17 mouse cellular contexts compared by ENCODE assay signal in genomic region chr16:48603735-48604211, GRCm38 (mm10).
A peak's percentile ranks its signal among the peaks of the same experiment; 100 is the strongest.
DNase-seq lines count a peak whose midpoint lies in the region; ATAC-seq and TF ChIP-seq lines count a peak whose summit lies in the region.
"Had no signal": no experiment of that assay in that cellular context is flagged by ENCODE, and none has a peak within 500 bp of the region (broad histone marks: within the 10 kb centered on the region; RNA-seq: fewer than 3 reads in every experiment).

No protein-coding gene starts in this region.

- no peak for TF ChIP-seq CTCF in lung, postnatal 0 days (IDR thresholded peaks at IDR 0.05)
- TF ChIP-seq CTCF in cerebellum, adult 2 months (IDR thresholded peaks at IDR 0.05; ENCODE audit: borderline replicate concordance, insufficient read depth, low read depth, low read length): no peak

- no peaks in the 10 kb centered on the region for H3K27me3 ChIP-seq in midbrain, embryonic 11.5 days (ENCODE audit: control insufficient read depth, insufficient read depth, low read length)
- no peaks in the 10 kb centered on the region for H3K27me3 ChIP-seq in midbrain, embryonic 16.5 days (ENCODE audit: control insufficient read depth, insufficient read depth, low read depth, low read length)
- no peaks in the 10 kb centered on the region for H3K27me3 ChIP-seq in lung, postnatal 0 days (replicated peaks; ENCODE audit: insufficient read depth, low read length)
- no peaks in the 10 kb centered on the region for H3K27me3 ChIP-seq in cerebellum, adult 2 months (ENCODE audit: control insufficient read depth, insufficient read depth, low read length)
- H3K27me3 ChIP-seq in liver, embryonic 12.5 days (replicated peaks): no peaks in the 10 kb centered on the region

- ATAC-seq in midbrain, embryonic 11.5 days (ENCODE audit: low FRiP score): no peak
- ATAC-seq in midbrain, embryonic 16.5 days: no peak
- ATAC-seq in lung, postnatal 0 days: peak; percentile 65
- no peak for ATAC-seq in liver, embryonic 12.5 days

- WGBS in midbrain, embryonic 11.5 days: 94% methylated on average over 2 of the region's 2 CpGs
- 83% methylated on average over 2 of the region's 2 CpGs for WGBS in midbrain, embryonic 16.5 days
- WGBS in lung, postnatal 0 days: 55% methylated on average over 2 of the region's 2 CpGs
- WGBS in cerebellum, adult 2 months: 85% methylated on average over 2 of the region's 2 CpGs
- 77% methylated on average over 2 of the region's 2 CpGs for WGBS in liver, embryonic 12.5 days (ENCODE audit: insufficient replicate concordance)

- TF ChIP-seq POLR2A in cerebellum, adult 2 months (IDR thresholded peaks at IDR 0.05; ENCODE audit: borderline replicate concordance, insufficient read depth, low read length): no peak

- no peaks in the 10 kb centered on the region for H3K9me3 ChIP-seq in midbrain, embryonic 11.5 days (ENCODE audit: control insufficient read depth, low read length)
- H3K9me3 ChIP-seq in midbrain, embryonic 16.5 days (replicated peaks; ENCODE audit: control insufficient read depth, low read length, poor library complexity, severe bottlenecking): no peaks in the 10 kb centered on the region
- H3K9me3 ChIP-seq in lung, postnatal 0 days (ENCODE audit: low read length): no peaks in the 10 kb centered on the region
- no peaks in the 10 kb centered on the region for H3K9me3 ChIP-seq in liver, embryonic 12.5 days (replicated peaks)
- H3K9me3 ChIP-seq: hindbrain, embryonic 10.5 days; limb, embryonic 10.5 days; midbrain, embryonic 10.5 days had no signal

- H3K4me1 ChIP-seq in midbrain, embryonic 11.5 days (ENCODE audit: control insufficient read depth, insufficient read depth, low read length): no peaks in the 10 kb centered on the region
- no peaks in the 10 kb centered on the region for H3K4me1 ChIP-seq in midbrain, embryonic 16.5 days (ENCODE audit: control insufficient read depth, insufficient read depth, low read length)
- H3K4me1 ChIP-seq in lung, postnatal 0 days (ENCODE audit: insufficient read depth, low read depth, low read length): no peaks in the 10 kb centered on the region
- no peaks in the 10 kb centered on the region for H3K4me1 ChIP-seq in cerebellum, adult 2 months (ENCODE audit: control insufficient read depth, insufficient read depth, low read length)
- H3K4me1 ChIP-seq in liver, embryonic 12.5 days: no peaks in the 10 kb centered on the region
- H3K4me1 ChIP-seq: hindbrain, embryonic 10.5 days; limb, embryonic 10.5 days; midbrain, embryonic 10.5 days had no signal

- peak; percentile 21 for DNase-seq in midbrain, embryonic 11.5 days (ENCODE audit: low spot score, missing footprints)
- peak; percentile 9 for DNase-seq in kidney, adult 9 months
- peak; percentile 68 for DNase-seq in lung, postnatal 0 days (ENCODE audit: low spot score)
- no peak for DNase-seq in cerebellum, adult 2 months
- DNase-seq in heart, adult 8-10 months (ENCODE audit: low spot score): no peak
- DNase-seq: B cell, adult 2 months; cerebellum, adult 11-12 months; gastrocnemius, postnatal 36 days; right cerebral cortex, postnatal 14 days; thymus, postnatal 25 days had no signal

- H3K27ac ChIP-seq in midbrain, embryonic 11.5 days (ENCODE audit: low read depth, low read length): no peak overlapping the region
- no peak overlapping the region for H3K27ac ChIP-seq in midbrain, embryonic 16.5 days (ENCODE audit: low read length)
- no peak overlapping the region; the same call in 1 of the 2 replicates for H3K27ac ChIP-seq in lung, postnatal 0 days (ENCODE audit: low read length)
- no peak overlapping the region for H3K27ac ChIP-seq in cerebellum, adult 2 months (ENCODE audit: insufficient read depth, low read length)
- H3K27ac ChIP-seq in liver, embryonic 12.5 days: no peak overlapping the region
- H3K27ac ChIP-seq: hindbrain, embryonic 10.5 days; limb, embryonic 10.5 days; liver, embryonic 14.5 days; midbrain, embryonic 10.5 days had no signal

- no peak overlapping the region for H3K4me2 ChIP-seq in midbrain, embryonic 11.5 days
- no peak overlapping the region for H3K4me2 ChIP-seq in midbrain, embryonic 16.5 days (ENCODE audit: low read length)
- H3K4me2 ChIP-seq in lung, postnatal 0 days (replicated peaks; ENCODE audit: low read depth, low read length): no peak overlapping the region
- no peak overlapping the region for H3K4me2 ChIP-seq in liver, embryonic 12.5 days

- no peaks in the 10 kb centered on the region for H3K36me3 ChIP-seq in midbrain, embryonic 11.5 days (ENCODE audit: control insufficient read depth, insufficient read depth, low read length)
- H3K36me3 ChIP-seq in midbrain, embryonic 16.5 days (ENCODE audit: control insufficient read depth, insufficient read depth, low read length): no peaks in the 10 kb centered on the region
- no peaks in the 10 kb centered on the region for H3K36me3 ChIP-seq in lung, postnatal 0 days (ENCODE audit: insufficient read depth, low read length)
- H3K36me3 ChIP-seq in liver, embryonic 12.5 days: no peaks in the 10 kb centered on the region
- H3K36me3 ChIP-seq: hindbrain, embryonic 10.5 days; limb, embryonic 10.5 days; midbrain, embryonic 10.5 days had no signal

- no peak overlapping the region for H3K9ac ChIP-seq in midbrain, embryonic 11.5 days (ENCODE audit: low read length)
- H3K9ac ChIP-seq in midbrain, embryonic 16.5 days (ENCODE audit: low read depth, low read length): no peak overlapping the region
- H3K9ac ChIP-seq in lung, postnatal 0 days (replicated peaks; ENCODE audit: low read depth): no peak overlapping the region
- no peak overlapping the region for H3K9ac ChIP-seq in liver, embryonic 12.5 days
- H3K9ac ChIP-seq: liver, embryonic 14.5 days had no signal

- H3K4me3 ChIP-seq in midbrain, embryonic 11.5 days (ENCODE audit: low read depth, low read length): no peak overlapping the region
- H3K4me3 ChIP-seq in midbrain, embryonic 16.5 days (ENCODE audit: low read depth, low read length): no peak overlapping the region
- no peak overlapping the region for H3K4me3 ChIP-seq in lung, postnatal 0 days (ENCODE audit: low read depth, low read length)
- H3K4me3 ChIP-seq in cerebellum, adult 2 months (replicated peaks; ENCODE audit: insufficient read depth, low read depth, low read length): no peak overlapping the region
- H3K4me3 ChIP-seq in liver, embryonic 12.5 days: no peak overlapping the region
- H3K4me3 ChIP-seq: hindbrain, embryonic 10.5 days; limb, embryonic 10.5 days; midbrain, embryonic 10.5 days; myocyte had no signal

- no peak for TF ChIP-seq EP300 in lung, postnatal 0 days (IDR thresholded peaks at IDR 0.05)

Comparison
In these comparisons a context has a peak if more than half of its experiments do, and no peak if none do; other contexts are left out.
1. DNase-seq: peak in midbrain, embryonic 11.5 days (single experiment), kidney, adult 9 months (single experiment) and lung, postnatal 0 days (single experiment); none in cerebellum, adult 2 months (0 of 2) and heart, adult 8-10 months (single experiment).